Mouse (Mus musculus) macrophage (primary cell): ENCODE results near the gene Asxl2. TPM values are rescaled to one million over a fixed set of nuclear protein-coding genes. Genes with fewer than 3 reads are reported as not detected.
"Not testable (repeated sequence)": the region's sequence is repeated elsewhere in the genome, so short reads cannot be mapped to it uniquely, and the experiment has no call there.

Experiments used
- H3K27ac ChIP-seq: fragments of 350-480 bp; formaldehyde crosslinking; 2 replicates; pipeline ENCODE4 v1.9.0; 2021
- H3K36me3 ChIP-seq: fragments of 350-480 bp; formaldehyde crosslinking; 2 replicates; pipeline ENCODE4 v1.9.0; 2021; ENCODE audit errors: inconsistent target
- H3K4me3 ChIP-seq: fragments of 350-480 bp; formaldehyde crosslinking; 2 replicates; pipeline ENCODE4 v1.9.0; 2021; ENCODE audit errors: inconsistent target
- H3K79me2 ChIP-seq: fragments of 350-480 bp; formaldehyde crosslinking; 2 replicates; pipeline ENCODE4 v1.9.0; 2021; ENCODE audit errors: inconsistent target
- WGBS: methylation state at CpG from one replicate; pipeline ENCODE4 v1.1.7; 2026; ENCODE audit warnings: inconsistent platforms; ENCODE audit not compliant: missing documents; 5-methylcytosine and 5-hydroxymethylcytosine counted together
- polyA plus RNA-seq: library from polyadenylated mRNA; stranded (reverse); fragments of 250-400 nt; gene quantifications from 3 replicates; pipeline ENCODE4 v1.2.4, GENCODE M21; 2018; ENCODE audit warnings: inconsistent platforms

Gene Asxl2
- polyA plus RNA-seq, 1 experiment from 2014 or later, result 15.3 TPM

DNA sequence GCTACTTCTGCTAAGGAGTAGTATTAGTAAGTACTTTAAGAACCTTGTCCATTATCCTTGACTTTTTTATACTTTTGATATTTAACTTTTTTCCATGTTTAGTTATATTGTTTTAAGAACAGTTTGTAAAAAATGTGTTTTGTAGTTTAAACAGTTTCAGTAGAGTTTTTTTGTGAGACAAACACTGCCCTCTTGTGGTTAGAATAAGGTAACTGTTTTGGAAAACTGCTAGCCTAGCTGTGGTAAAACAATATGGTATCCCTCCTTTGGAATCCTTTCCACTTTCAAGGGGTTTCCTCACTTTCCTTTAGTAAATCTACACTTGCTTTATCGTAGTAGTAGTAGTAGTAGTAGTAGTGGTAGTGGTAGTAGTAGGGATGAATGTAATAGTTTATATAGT lies 11.2 kb downstream of the Asxl2 start:
- 83% methylated on average over 1 of the region's 1 CpGs for WGBS
- Histone ChIP-seq H3K36me3 (0 out of 2 replicates have a peak, but pooled peaks cover 3% of the 10 kb centered on the region), H3K27ac (no peak overlapping the region), H3K4me3 (no peak overlapping the region), H3K79me2 (peaks cover 100% of the 10 kb centered on the region)

DNA sequence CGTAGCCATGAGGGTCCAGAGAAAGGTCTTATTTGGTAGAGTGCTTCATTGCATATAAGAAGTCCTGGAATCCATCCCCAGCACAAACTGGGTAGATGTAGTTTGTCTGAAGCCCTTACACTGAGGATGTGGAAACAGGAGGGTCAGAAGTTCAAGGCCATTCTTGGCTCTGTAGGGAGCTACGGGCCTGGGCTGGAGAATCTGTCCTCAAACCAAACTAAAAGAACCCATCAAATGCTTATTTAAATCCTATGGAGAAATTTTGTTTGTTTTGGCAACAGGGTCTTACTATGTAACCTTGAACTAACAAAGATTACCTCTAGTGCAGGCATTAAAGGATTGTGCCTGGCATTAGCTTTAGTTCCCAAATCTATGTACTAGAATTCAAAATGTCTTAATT lies 14.3 kb downstream of the Asxl2 start:
- peaks cover 100% of the 10 kb centered on the region for H3K79me2 ChIP-seq
- H3K27ac ChIP-seq, result no peak overlapping the region
- 95% methylated on average over 2 of the region's 2 CpGs for WGBS
- peaks cover 13% of the 10 kb centered on the region; the same call in 1 of the 2 replicates for H3K36me3 ChIP-seq
- no peak overlapping the region for H3K4me3 ChIP-seq

DNA sequence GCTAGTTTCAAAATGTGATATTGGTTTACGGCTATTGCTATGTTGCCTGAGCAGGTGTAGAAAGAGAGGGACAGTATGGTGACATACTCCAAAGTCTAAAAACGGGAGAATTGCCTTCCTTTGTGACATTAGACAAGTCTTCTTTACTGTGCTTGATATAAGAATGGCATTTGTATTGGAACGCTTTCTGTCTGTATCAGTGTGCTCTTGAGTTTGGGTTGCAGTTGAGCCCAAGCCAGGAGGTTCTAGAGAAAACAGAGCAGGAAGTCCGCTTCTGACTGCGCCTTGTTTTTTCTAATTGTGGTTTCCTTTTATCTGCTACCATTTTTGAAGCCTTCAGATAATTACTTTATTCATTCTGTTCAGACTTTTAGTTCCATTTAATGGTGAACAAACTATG lies 14.7 kb downstream of the Asxl2 start:
- 39% methylated on average over 5 of the region's 5 CpGs for WGBS
- Histone ChIP-seq H3K27ac (no peak overlapping the region), H3K36me3 (peaks cover 13% of the 10 kb centered on the region; the same call in 1 of the 2 replicates), H3K79me2 (peaks cover 100% of the 10 kb centered on the region), H3K4me3 (no peak overlapping the region)

DNA sequence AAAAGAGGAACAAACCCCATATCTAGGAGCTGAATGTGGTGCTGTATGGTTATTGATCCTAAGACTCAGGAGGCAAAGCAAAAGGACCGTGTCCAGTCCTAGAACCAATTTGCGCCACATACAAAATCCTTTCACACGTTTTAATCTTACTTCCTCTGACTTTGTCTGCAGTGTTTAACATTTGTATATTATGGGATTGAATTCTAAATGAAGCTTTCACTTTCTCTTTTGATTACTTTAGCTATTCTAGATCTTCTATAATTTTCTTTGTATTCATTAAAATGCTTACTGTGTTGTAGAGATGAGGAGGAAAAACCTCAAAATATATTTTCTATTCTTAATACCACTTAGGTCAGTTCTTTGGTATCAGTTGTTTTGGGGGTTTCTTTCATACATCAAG lies 26.9 kb downstream of the Asxl2 start:
- 53% methylated on average over 3 of the region's 3 CpGs for WGBS
- Histone ChIP-seq H3K36me3 (peaks cover 43% of the 10 kb centered on the region), H3K27ac (no peak overlapping the region), H3K4me3 (no peak overlapping the region), H3K79me2 (peaks cover under 1% of the 10 kb centered on the region; the same call in 1 of the 2 replicates)

DNA sequence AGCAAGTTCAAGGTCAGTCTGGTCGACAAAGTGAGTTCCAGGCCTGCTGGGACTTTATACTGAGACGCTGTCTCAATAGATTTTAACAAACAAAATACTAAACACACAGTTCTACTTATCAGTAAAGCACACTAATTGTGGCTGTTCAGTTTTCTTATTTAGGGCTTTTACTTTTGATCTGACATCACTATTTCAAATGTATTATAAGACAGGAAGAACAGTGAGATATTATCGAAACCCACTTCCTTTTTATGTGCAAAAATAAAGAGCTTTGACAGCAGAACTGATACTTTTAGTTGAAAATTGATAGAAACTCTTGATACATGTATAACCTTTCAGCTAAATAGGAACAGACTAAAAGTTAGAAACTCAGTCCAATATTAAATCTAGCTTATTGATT lies 36.4 kb downstream of the Asxl2 start:
- Histone ChIP-seq H3K4me3 (no peak overlapping the region), H3K27ac (no peak overlapping the region), H3K79me2 (no peaks in the 10 kb centered on the region; the same call in 1 of the 2 replicates), H3K36me3 (peaks cover 48% of the 10 kb centered on the region)
- 16% methylated on average over 3 of the region's 3 CpGs for WGBS

DNA sequence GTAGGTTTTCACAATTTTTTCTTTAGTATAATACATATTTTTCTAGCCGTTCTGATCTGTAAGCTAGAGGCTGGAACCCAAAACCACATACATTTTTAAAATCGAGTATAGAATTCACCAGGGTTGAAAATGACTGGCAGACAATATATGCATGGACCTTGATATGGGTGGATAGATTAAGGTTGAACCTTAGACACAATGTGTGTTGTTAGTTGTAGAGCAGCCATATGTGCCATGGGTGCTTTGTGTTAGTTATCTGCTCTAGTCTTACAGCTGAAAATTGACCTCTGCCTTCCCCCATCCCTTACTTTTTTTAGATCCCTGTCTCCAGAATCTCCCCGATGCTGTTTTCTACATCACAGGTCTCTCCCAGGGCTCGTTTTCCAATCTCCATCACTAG lies 73.0 kb downstream of the Asxl2 start:
- Histone ChIP-seq H3K27ac (no peak overlapping the region), H3K36me3 (peaks cover 58% of the 10 kb centered on the region), H3K4me3 (no peak overlapping the region), H3K79me2 (no peaks in the 10 kb centered on the region)
- WGBS, result 99% methylated on average over 4 of the region's 4 CpGs

DNA sequence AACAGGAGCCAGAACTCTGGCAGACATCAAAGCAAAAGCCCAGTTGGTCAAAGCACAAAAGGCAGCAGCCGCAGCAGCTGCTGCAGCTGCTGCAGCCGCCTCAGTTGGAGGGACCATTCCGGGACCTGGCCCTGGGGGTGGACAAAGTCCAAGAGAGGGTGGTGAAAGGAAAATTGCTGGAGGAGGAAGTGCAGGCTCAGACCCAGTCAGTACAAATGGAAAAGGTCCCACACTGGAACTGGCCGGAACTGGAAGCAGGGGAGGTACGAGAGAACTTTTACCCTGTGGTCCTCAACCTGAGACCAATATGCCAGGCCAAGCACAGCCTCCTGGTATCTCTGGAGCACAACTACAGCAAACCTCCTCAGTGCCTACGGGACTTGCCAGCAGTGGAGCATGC lies 73.4 kb downstream of the Asxl2 start:
- peaks cover 58% of the 10 kb centered on the region for H3K36me3 ChIP-seq
- WGBS, result 93% methylated on average over 6 of the region's 6 CpGs

DNA sequence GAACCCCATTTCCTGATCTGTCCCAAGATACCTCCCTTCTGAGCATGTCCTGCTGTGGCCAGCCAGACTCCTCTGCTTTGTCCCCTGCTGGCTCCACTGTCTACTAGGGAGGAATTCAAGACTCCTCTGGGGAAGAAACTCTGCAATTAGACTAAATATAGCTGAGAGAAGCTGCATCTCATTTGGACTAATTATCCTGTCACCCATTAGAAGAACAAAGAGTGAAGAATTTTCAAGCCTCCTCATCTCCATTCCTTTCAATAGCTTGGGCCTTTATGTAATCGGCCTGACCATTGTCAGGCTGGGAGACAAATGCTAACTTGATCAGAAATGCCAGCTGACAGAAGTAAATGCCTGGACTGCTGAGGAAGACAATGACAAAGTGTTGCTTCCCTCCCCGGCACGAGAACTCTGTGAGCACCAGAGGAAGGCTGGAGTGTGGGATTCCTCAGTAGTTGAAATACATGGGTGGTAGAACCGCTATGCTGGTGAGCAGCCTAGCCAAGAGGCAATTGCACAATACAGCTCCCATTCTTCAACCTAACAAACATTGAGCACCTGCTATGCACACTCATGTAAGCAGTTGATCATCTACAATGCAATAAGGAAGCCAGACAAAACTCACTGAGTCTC lies 92.1 kb downstream of the Asxl2 start:
- Histone ChIP-seq H3K36me3 (no peaks in the 10 kb centered on the region), H3K4me3 (no peak overlapping the region), H3K27ac (no peak overlapping the region), H3K79me2 (no peaks in the 10 kb centered on the region)
- 89% methylated on average over 4 of the region's 4 CpGs for WGBS

More for the DNA sequence above, 73.4 kb downstream of the Asxl2 start:
- no peak overlapping the region for H3K4me3 ChIP-seq
- H3K27ac ChIP-seq, result no peak overlapping the region
- H3K79me2 ChIP-seq, result no peaks in the 10 kb centered on the region

DNA sequence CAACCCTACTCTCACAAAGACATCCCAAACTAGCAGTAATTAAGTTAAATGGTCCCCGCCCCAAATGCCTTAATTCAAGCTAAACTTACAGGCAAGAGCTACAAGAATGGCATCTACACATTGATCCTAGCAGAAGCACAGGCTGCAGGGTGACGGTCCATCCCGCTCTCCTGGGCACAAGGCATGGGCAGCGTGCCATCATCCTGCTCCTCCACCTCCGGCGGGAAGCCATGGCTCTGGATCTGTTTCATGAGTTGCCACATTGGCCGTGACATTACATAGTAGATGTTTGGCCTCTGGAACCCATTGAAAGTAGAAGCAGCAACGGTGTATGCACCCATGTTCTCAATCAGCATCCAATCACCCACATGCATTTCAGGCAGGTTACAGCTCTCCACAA lies 95.1 kb downstream of the Asxl2 start:
- 97% methylated on average over 6 of the region's 8 CpGs for WGBS

DNA sequence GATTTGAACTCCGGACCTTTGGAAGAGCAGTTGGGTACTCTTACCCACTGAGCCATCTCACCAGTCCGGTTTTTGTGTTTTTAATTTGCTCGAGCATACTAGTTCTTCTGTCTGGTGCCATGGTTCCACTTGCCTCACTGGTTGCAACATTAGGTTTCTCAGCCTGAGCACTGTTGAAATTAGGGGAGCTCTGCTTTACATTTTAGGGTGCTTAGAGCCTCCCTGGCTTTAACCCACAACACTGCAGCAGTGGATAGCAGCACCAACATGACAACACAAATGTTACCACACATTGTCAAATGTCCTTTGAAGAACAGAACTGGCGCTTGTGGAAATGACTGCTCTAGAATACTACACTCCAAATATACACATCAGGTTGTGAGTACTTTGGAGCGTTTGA lies 98.9 kb downstream of the Asxl2 start:
- Histone ChIP-seq H3K27ac (no peak overlapping the region), H3K79me2 (no peaks in the 10 kb centered on the region), H3K4me3 (no peak overlapping the region), H3K36me3 (no peaks in the 10 kb centered on the region)
- 92% methylated on average over 5 of the region's 5 CpGs for WGBS

More for the DNA sequence above, 95.1 kb downstream of the Asxl2 start:
- H3K79me2 ChIP-seq, H3K27ac ChIP-seq, H3K36me3 ChIP-seq, H3K4me3 ChIP-seq: not testable (repeated sequence)

DNA sequence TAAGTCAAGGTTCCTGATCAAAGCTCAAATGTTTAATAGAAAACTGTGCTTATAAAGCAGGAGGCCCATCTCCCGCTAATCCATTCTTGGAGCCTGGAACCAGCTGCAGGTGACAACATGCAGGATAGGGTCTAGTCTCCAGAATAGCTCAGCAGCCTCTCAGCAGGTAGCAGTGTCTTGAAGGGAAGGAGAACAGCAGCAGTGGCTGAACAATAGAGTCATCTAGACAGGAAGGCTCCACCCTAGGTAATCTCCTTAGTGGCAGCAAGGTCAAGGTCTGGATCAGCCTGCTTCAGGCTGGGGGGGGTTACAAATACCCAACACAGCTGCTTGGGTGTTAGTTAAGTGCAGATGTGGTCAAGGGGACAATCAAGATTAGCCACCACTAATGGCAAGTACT lies 108.8 kb downstream of the Asxl2 start:
- H3K4me3 ChIP-seq, H3K79me2 ChIP-seq, H3K27ac ChIP-seq, H3K36me3 ChIP-seq: not testable (repeated sequence)
- WGBS, result 95% methylated on average over 1 of the region's 1 CpGs

DNA sequence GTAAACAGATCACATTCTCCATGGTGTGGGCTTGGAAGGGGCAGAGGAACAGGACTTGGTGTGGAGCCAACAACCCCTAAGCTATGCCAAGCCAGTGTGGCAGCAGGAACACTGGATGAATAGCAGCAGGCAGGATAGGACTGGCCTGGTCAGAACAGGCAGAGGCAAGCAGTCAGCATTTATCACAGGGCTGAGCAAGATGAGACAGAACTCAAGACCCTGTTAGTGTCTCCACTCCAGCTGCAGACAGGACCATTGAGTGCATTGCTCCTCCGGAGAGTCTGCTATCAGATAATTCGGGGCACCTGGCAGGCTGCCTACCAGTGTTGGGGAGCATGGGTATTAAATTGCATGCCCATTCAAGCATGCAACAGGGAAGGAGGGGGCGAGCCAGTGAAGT lies 111.0 kb downstream of the Asxl2 start:
- H3K36me3 ChIP-seq, result no peaks in the 10 kb centered on the region
- H3K4me3 ChIP-seq, result no peak overlapping the region
- no peaks in the 10 kb centered on the region for H3K79me2 ChIP-seq
- no peak overlapping the region for H3K27ac ChIP-seq
- WGBS, result 89% methylated on average over 3 of the region's 3 CpGs

DNA sequence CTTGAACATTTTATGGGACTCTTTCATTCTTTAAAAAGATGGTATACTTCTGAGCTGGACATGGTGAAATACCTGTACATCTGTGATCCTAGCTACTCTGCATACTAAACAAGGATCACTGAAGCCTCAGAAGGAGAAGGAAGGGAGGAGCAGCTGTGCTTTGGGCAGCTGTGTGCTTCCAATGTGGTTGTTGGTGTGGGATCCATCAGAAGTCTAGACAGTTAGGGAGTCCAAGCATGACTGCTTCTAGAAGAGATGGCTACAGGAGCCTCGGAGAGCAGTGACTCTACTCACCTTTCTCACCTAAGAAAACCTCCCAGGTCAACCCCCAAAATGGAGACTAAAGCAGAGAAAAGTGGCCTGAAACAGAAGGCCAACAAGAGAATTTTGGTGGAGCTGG lies 111.4 kb downstream of the Asxl2 start:
- WGBS, result 100% methylated on average over 1 of the region's 1 CpGs
- no peak overlapping the region for H3K27ac ChIP-seq
- H3K79me2 ChIP-seq, result no peaks in the 10 kb centered on the region
- H3K36me3 ChIP-seq, result no peaks in the 10 kb centered on the region
- no peak overlapping the region for H3K4me3 ChIP-seq

DNA sequence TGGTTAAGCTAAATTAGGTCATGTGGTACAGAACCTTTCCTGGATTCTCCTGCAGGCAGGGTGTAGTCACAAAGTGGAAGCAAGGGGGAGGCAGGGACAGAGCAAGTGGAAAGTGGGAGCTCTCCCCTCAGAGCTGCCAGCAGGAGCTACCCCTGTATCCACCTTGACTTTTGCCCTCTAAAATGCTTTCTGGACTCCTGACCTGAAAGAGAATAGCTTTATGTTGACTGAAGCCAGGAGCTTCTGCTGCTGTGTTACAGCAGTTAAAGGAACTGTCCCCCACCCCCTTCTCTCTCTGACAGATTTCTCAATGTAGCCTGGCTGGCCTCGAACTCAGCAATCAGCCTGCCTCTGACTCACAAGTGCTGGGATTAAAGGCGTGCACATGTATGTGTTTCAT lies 112.9 kb downstream of the Asxl2 start:
- Histone ChIP-seq H3K36me3 (no peaks in the 10 kb centered on the region), H3K4me3 (no peak overlapping the region), H3K79me2 (no peaks in the 10 kb centered on the region), H3K27ac (no peak overlapping the region)
- WGBS, result 57% methylated on average over 2 of the region's 2 CpGs

DNA sequence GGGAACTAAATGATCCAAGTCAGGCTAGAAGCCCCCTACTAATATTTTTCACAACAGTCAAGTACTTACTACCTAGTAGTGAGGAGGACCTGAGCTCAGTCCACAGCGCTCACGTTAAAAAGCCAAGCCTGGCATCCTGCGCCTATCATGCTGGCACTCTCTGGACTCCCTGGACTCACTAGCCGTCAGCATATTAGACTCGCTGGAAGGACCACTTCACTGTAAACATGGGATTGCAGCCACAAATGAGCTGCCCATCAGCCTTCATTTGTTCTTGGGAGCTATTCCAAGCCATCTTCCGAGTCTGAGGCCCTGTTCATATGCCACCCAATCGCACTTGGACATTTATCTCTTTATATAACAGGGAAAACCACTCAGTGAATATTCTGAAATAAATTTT lies 114.2 kb downstream of the Asxl2 start:
- no peak overlapping the region for H3K27ac ChIP-seq
- H3K4me3 ChIP-seq, result no peak overlapping the region
- no peaks in the 10 kb centered on the region for H3K36me3 ChIP-seq
- no peaks in the 10 kb centered on the region for H3K79me2 ChIP-seq
- 98% methylated on average over 7 of the region's 7 CpGs for whole genome bisulfite sequencing

DNA sequence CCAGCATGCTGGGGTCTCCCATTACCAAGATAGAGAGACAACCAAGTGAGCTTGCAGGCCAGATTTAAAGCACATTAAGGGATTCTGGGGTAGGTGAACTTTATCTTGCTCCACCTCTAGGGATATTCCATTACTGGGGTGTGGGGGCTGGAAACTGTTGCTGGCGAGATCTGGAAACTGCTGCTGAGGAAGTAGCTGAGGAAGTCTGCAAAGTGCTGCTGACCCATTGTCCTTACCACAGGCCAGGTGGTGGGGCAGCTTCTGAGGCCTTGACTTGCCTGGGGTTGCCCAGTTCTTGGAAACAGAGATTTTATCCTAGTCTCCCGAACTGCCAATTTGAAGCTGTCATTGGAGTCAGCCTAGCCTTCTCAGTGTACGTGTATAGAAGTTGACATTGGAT lies 118.8 kb downstream of the Asxl2 start:
- 46% methylated on average over 3 of the region's 3 CpGs for WGBS
- Histone ChIP-seq H3K36me3 (no peaks in the 10 kb centered on the region), H3K4me3 (no peak overlapping the region), H3K27ac (no peak overlapping the region), H3K79me2 (no peaks in the 10 kb centered on the region)
